Mouse (Mus musculus): Measurements from ENCODE around the gene Mettl3.

Mettl3 gene

GRCm38 (mm10) chr14:52295558-52296264 is 9.2 kb downstream of the Mettl3 start:
- DNase-seq (ENCODE audit: low spot score in 2 of 2) = no peak

DNA sequence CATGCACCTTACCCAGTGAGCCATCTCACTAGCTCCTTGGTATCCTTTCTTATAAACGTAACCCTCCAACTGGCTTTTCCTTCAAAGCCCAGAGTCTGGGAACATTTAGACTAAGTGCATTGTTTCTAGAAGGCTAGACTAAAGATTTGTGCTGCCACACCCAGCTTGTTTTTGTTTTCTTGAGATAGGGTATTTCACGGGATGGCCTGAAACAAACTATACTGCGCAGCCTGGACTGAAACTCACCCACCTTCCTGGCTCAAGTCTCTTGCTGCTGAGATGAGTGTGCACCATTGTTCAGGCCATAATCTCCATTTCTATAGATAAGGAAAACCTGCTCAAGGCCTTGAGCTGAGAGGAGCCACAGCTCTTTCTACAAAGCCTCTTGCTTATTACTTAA is 20.7 kb downstream of the Mettl3 start:
- DNase-seq (ENCODE audit: low spot score in 2 of 2) = no peak

GRCm38 (mm10) chr14:52283629-52284028 is 21.3 kb downstream of the Mettl3 start:
- DNase-seq (ENCODE audit: low spot score in 2 of 2) = no peak

- no peak for DNase-seq (ENCODE audit: low spot score in 2 of 2)
Observed at GRCm38 (mm10) chr14:52279747-52280120, 25.2 kb downstream of the Mettl3 start.

- DNase-seq (ENCODE audit: low spot score in 2 of 2) = peak; percentile 99
Observed at GRCm38 (mm10) chr14:52278932-52279746, 25.8 kb downstream of the Mettl3 start, which contains the start of the genes Tox4 and Rab2b. Gene Tox4, plus strand, starts transcription at chr14:52279146. Gene Rab2b, minus strand, starts transcription at chr14:52279545.

DNA sequence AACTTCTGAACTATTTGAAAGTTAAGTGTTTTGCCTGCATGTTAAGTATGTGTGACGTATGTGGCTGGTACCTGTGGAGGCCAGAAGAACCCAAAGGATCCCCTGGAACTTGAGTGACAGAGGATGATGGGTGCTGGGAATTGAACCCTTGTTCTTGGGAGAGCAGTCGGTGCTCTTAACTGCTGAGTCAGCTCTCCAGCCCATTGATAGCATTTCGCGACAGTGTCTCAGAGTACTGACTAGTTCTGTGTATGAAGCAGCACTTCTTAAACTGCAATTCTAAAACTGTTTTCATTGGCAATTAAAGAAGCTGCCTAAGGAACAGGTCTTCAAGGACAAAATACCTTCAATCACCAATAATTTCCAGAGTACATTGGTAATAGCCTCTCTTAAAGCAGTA is 27.7 kb downstream of the Mettl3 start:
- DNase-seq (ENCODE audit: low spot score in 2 of 2) = no peak

GRCm38 (mm10) chr14:52272781-52273180 is 32.1 kb downstream of the Mettl3 start:
- DNase-seq (ENCODE audit: low spot score in 2 of 2) = no peak

DNA sequence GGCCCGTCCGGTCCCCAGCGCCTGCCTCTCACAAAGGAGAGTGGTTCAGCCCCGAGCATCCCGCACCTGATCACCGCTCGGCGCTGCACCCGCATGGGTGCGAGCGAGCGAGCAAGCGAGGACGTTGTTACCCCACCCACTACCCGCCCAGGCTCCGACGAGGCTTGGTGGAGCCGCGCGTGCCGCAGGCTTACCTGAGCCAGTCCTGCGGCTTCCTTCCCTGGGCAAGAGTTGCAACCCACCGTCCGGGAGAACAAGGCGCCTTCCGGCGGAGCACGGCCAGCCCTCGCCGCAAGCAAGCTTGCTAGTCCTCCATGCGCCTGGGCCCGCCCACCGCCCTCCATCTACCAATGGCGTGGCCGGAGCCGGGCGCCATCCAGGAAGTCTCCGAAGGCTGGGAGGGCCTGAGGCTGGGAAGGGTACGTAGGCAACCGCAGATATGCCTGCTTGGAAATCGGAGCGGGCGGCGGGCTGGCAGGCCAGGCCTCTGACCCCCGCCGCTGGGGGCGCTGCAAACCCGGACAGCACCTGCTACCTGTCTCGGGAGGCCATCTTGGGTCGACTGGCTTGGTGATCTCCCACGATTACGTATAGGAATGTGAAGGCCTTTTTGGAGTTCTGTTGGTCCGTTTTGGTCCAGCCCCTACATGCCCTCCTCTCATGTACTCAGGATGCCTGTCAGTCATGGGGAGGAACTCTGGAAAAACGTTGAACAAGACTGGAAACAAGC is 47.3 kb downstream of the Mettl3 start, which contains the start of gene Chd8:
Gene Chd8 (minus strand): TSS at position 297 of the 730 bp plus-strand sequence.
- peak; percentile 98 for DNase-seq (ENCODE audit: low spot score in 2 of 2)

GRCm38 (mm10) chr14:52256311-52257175 is 48.4 kb downstream of the Mettl3 start:
- DNase-seq (ENCODE audit: low spot score in 2 of 2) = no peak

GRCm38 (mm10) chr14:52246129-52246528 is 58.8 kb downstream of the Mettl3 start:
- DNase-seq (ENCODE audit: low spot score in 2 of 2) = no peak

All from heart, adult 9 months (tissue).